Mouse (Mus musculus) adrenal gland (tissue): ENCODE results near the gene Acta1.

Source experiments
- intact Hi-C: fragments of 180-260 bp; cut with DNase I; formaldehyde crosslinking; loops from one replicate; pipeline ENCODE4 v1.15.1; 2025
- long read RNA-seq, 2 experiments: library from polyadenylated mRNA; unstranded; transcript quantifications; one replicate each; pipeline ENCODE4 v2.0.0; 2020; ENCODE audit warnings: borderline replicate concordance in 1 of 2; ENCODE audit not compliant: insufficient replicate concordance in 1 of 2

The Acta1 gene
- long read RNA-seq, experiment 1, partial matches to known transcripts = 1 of 1 reads
- long read RNA-seq, experiment 1, other reads (novel, unspliced or antisense) = 0 of 1 reads
- long read RNA-seq, experiment 2 = 0 reads

- intact Hi-C loops = no loop called here
These were observed at the start of gene Acta1 for GRCm38 (mm10) chr8:123894502-123895097. Gene Acta1, minus strand, starts transcription at chr8:123894751.

GRCm38 (mm10) chr8:123929026-123929425 lies 34.5 kb upstream of the Acta1 start:
- intact Hi-C loops = loop anchor here (10.0 kb wide), 3 partner anchors 106 to 416 kb away; no protein-coding TSS in a partner anchor

- intact Hi-C loops = loop anchor here (10.0 kb wide), 3 partner anchors 109 to 419 kb away; no protein-coding TSS in a partner anchor
These were observed 31.1 kb upstream of the Acta1 start for GRCm38 (mm10) chr8:123925671-123926070.

- intact Hi-C loops = loop anchor here (10.0 kb wide), 3 partner anchors 110 to 420 kb away; no protein-coding TSS in a partner anchor
These were observed 30.2 kb upstream of the Acta1 start for GRCm38 (mm10) chr8:123924719-123925118.

GRCm38 (mm10) chr8:123914635-123915034 lies 20.1 kb upstream of the Acta1 start:
- intact Hi-C loops = no loop called here

- intact Hi-C loops = no loop called here
These were observed 17.7 kb upstream of the Acta1 start for GRCm38 (mm10) chr8:123912265-123912664.

GRCm38 (mm10) chr8:123907604-123908003 lies 13.1 kb upstream of the Acta1 start:
- intact Hi-C loops = no loop called here

GRCm38 (mm10) chr8:123902653-123903052 lies 8.1 kb upstream of the Acta1 start:
- intact Hi-C loops = no loop called here

GRCm38 (mm10) chr8:123899366-123899765 lies 4.8 kb upstream of the Acta1 start:
- intact Hi-C loops = no loop called here

- intact Hi-C loops = no loop called here
These were observed 4.0 kb upstream of the Acta1 start for GRCm38 (mm10) chr8:123898576-123898975.

GRCm38 (mm10) chr8:123896774-123897173 lies 2.2 kb upstream of the Acta1 start:
- intact Hi-C loops = no loop called here

- intact Hi-C loops = no loop called here
These were observed 1.8 kb upstream of the Acta1 start for GRCm38 (mm10) chr8:123896366-123896761.

- intact Hi-C loops = no loop called here
These were observed 1.3 kb upstream of the Acta1 start for GRCm38 (mm10) chr8:123895680-123896365.

GRCm38 (mm10) chr8:123895230-123895629 lies 679 bp upstream of the Acta1 start:
- intact Hi-C loops = no loop called here

GRCm38 (mm10) chr8:123893413-123893812 lies 1.1 kb downstream of the Acta1 start:
- intact Hi-C loops = no loop called here

GRCm38 (mm10) chr8:123892586-123893155 lies 1.9 kb downstream of the Acta1 start:
- intact Hi-C loops = no loop called here

GRCm38 (mm10) chr8:123891883-123892585 lies 2.5 kb downstream of the Acta1 start:
- intact Hi-C loops = no loop called here

- intact Hi-C loops = no loop called here
These were observed 3.3 kb downstream of the Acta1 start for GRCm38 (mm10) chr8:123891271-123891670.

GRCm38 (mm10) chr8:123889797-123890196 lies 4.8 kb downstream of the Acta1 start:
- intact Hi-C loops = no loop called here

GRCm38 (mm10) chr8:123887956-123888355 lies 6.6 kb downstream of the Acta1 start:
- intact Hi-C loops = no loop called here

GRCm38 (mm10) chr8:123887163-123887562 lies 7.4 kb downstream of the Acta1 start:
- intact Hi-C loops = no loop called here
